Mouse (Mus musculus) liver (tissue): ENCODE measurements around the gene Macrod2.

Experiments
- DNase-seq: peaks from one replicate; pipeline ENCODE4 v3.0.0-alpha.2; 2020; ENCODE audit warnings: mixed read lengths

Macrod2 gene

DNA sequence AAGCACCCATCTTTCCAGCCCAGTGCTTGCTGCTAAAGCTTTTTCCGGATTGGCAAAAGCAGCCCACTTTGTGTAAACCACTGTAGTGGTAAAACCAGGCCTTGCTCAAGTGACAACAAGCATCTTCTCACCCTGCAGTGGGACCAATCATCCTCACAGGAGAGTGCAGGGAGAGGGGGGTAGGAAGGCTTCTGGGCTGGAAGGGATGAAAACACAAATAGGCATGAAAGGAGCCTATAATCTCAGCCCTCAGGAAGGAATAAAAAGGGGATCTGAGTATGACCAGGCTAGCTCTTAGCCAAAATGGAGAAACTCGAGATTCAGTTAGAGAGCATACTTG, 1663.6 kb downstream of the Macrod2 start:
- no peak for DNase-seq

DNA sequence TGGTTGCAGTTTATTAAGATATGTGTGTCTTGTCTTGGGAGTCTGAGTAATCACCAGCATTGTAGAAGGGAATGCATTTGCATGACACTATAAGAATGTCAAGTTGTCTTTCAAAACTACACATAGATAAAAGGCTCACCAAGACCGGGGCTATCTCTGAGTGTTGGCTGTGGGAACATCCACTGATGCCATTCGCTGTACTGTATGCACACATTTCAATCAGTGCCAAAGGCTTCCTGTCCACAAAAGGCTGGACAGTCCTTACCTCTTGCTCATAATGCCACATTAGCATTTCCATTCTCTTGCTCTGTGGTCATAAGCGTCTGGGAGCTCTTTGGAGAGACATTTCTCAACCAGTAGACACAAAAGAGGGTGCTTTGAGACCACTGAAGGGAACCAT, 1713.8 kb downstream of the Macrod2 start:
- DNase-seq = no peak

GRCm38 (mm10) chr2:142116623-142117022, 1721.5 kb downstream of the Macrod2 start:
- DNase-seq = no peak

- DNase-seq = no peak
Observed at GRCm38 (mm10) chr2:142128109-142128508, 1733.0 kb downstream of the Macrod2 start.

DNA sequence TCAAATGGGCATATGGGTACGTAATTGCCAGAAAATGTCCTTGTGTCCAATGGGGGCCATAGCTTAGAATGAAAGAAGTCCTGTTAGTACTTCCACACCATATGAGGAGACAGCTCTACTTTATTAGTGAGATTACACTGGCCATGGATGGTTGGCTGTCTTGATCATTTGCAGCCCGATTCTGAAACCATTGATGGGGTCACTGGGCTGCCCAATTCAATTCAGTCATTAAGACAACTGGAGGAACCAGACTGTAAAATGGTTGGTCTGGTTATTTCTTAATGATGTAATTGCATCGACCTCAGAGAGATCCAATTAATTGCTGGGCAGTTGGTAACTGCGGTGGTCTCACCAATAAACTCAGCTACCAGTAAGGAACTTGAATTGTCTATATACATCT, 1734.1 kb downstream of the Macrod2 start:
- DNase-seq = no peak

DNA sequence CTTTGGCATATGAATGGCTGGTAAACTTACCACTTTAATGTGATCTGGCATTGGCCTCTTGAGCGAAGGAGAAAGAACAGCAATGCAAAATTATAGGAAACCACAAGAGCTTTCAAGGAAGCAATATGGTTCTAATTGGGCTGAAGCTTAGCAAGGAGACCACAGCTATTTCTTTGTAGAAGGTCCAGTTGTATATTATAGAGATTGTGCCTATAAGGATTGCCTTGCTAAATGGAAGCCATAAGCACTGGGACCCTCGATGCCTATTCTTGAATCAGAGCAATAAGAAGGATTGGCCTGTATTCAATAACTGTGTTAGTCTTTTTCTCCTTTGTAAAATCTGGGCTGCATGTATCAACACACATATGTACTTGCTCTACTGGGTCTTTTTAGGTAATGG, 1754.2 kb downstream of the Macrod2 start:
- DNase-seq = no peak

DNA sequence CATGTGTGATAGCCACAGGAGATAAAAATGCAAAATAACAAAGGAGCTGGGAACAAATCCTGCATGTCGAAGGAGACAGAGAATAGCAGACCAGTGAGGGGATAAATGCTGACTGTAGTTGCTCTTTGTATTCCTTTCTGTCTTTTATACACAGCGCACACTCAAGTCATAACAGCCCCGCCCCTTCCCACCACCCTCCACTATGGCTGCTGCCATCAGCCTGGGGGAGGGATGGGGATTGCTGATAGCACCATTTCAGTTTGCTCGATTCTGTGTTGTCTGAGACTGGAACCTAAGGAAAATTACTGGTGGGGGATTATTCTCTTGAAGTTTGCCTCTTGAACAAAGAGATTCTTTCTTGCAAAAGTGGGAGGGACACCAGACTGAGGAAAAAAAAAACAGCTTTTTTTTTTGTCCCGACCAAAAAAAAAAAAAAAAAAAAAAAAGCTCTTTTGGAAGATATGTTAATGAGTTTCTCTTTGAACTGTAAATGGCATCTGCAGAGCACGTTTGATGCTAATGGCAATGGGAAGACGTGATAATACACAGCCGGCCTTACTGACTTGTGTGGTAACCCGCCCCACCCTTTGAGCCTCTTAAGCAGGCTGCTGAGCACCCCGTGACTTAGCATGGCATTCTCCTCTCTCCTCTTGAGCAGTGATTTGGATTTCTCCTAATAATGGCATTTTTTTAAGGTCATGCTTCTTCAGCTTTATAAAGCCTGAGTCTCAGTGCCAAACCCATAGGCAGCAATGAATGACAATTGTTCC, 1768.6 kb downstream of the Macrod2 start:
- no peak for DNase-seq

DNA sequence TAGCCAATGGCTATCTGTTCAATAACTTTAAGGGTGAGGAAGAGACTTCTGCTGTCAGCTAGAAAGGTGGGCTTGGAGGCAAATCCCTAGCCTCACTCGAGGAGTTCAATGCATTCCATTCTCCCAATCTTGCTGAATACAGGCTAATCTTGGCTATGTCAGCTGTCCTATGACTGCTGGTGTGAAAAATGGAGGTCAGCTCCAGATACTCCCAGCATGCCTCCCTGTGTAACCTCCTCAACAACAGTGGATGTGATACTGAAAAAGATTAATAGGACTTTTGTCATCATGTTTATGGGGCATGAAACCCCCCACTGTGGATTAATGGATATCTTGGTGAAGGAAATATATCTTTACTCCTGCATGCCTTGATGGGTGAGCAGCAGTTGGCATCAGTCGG, 1774.5 kb downstream of the Macrod2 start:
- no peak for DNase-seq

DNA sequence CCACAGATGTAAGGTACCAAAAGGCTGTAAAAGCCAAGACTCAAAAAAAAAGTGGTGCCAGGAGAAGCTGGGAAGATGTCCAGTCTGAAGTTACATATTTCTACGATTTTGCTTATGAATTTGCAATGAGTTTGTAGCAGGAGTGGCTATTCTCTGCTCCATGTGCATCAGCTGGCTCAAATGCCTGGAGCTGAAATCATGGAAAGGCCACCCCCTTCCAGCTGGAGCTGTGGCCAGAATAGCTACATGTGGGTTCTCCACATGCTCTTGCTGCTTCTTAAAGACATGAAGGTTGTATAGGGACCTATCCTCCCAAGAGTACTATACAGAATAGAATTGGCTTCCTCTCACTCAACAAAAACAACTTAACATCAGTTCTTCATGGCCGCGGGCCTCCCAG, 1777.6 kb downstream of the Macrod2 start:
- no peak for DNase-seq

DNA sequence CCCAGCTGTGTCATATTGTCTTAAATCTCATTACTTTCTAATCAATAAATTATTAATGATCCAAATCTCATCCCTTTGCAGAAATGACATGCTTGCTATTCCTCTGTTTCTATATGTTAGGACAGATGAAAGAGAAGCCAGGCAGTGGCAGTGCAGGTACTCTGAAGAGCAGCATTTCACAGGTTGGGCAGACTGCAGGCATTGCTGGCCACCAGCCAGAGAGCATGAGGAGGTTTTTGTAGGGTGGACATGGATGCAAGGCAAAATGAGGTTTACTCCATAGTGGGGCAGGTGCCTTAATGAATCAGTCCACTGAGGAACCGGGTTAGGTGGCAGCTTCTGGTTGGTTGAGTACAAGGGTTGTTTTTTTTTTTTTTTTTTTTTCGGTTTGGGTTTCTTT, 1778.9 kb downstream of the Macrod2 start:
- DNase-seq = no peak

DNA sequence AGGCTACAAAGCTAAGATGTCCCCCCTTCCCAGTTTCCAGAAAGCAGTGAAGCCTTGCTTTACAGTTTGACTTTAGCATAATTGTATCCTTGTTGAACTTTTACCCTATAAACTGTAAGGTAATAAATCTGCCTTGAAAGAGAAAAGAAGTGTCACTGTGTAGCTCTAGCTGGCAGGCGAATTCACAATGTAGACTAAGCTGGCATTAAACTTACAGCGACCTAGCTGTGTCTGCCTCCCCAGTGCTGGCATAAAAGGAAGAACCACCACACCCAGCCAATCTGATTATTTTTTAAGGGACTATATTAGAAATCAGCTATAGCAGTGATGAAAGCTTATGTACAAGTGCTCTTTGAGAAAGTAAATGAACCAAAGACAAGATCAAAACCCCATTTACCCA, 1791.8 kb downstream of the Macrod2 start:
- DNase-seq = no peak

GRCm38 (mm10) chr2:142187428-142187827, 1792.3 kb downstream of the Macrod2 start:
- DNase-seq = no peak

DNA sequence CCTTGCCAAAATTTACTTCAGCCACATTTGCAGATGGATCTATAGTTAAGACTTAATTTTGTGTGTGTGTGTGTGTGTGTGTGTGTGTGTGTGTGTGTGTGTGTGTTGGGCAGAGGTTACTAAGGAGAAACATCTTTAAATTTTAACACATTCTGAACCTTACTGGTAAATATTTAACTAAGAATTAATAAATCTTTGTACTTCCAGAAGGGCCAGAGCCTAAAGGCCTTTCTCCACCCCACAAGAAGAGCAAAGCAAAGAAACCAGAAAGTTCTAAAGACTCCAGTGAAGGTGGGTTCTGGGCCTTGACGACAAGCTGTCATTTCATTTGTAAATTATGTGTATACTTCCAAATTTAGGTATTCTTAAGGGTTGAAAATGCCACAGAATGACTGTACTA, 1822.3 kb downstream of the Macrod2 start:
- DNase-seq = no peak

DNA sequence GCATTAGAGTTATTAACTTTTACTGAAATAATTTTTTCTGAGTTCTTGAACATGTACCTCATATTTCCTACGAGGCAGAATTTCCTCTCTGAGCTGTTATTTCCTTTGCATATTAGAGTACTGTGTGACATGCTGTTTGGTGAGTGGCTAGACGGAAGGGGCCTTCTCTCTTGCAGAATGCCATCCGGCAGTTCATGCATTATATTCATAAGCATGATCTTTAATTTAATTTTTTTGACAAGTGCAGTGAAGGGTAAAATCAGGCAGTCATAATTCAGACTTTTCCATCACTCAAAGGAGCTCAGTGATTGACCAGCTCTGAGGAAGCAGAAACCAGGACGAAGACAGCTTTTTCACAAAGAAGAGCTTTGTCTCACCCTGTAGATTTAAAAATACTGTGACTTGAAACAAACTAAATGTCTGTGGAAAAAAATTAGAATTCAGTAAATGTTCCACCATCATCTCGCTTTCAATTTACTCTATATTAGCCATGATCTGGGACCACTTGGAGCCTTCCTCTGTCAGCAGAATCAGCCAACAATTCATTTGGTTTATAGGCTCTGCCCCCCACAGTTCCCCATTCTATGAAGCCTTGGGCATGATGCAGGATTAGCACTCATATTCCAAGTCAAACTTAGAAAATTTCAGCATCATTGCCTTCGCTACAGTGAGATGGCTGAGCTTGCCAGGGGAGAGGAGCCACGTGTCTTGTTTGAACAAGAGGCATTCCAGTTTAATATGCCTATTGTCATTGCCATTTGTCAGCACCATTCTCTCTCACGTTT, 1827.2 kb downstream of the Macrod2 start:
- no peak for DNase-seq

DNA sequence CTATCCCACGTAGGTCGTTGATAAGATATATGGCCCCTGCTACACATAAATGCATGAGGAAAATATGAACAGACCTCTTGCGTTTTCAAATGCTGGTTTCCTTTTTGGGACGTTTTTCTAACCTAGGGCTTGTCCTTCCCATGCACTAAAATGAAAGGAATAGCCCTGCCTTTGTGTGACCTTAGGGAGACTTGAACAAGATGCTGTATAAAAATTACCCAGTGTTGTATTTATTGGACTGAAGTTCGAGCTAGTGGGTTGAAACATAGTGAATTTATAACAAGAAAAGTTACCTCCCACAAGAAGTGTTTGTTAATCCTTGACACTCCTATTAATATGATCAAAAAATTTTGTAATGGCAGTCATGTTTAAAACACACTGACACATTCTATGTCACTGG, 1827.8 kb downstream of the Macrod2 start:
- DNase-seq = no peak

GRCm38 (mm10) chr2:142230985-142231549, 1836.0 kb downstream of the Macrod2 start:
- no peak for DNase-seq

GRCm38 (mm10) chr2:142232828-142233227, 1837.7 kb downstream of the Macrod2 start:
- DNase-seq = no peak

GRCm38 (mm10) chr2:142243483-142243882, 1848.4 kb downstream of the Macrod2 start:
- DNase-seq = no peak

- no peak for DNase-seq
Observed at GRCm38 (mm10) chr2:142250383-142250782, 1855.3 kb downstream of the Macrod2 start.

GRCm38 (mm10) chr2:142251518-142251917, 1856.4 kb downstream of the Macrod2 start:
- DNase-seq = no peak

GRCm38 (mm10) chr2:142253913-142254312, 1858.8 kb downstream of the Macrod2 start:
- DNase-seq = peak; percentile 60

- no peak for DNase-seq
Observed at GRCm38 (mm10) chr2:142254566-142254965, 1859.5 kb downstream of the Macrod2 start.

DNA sequence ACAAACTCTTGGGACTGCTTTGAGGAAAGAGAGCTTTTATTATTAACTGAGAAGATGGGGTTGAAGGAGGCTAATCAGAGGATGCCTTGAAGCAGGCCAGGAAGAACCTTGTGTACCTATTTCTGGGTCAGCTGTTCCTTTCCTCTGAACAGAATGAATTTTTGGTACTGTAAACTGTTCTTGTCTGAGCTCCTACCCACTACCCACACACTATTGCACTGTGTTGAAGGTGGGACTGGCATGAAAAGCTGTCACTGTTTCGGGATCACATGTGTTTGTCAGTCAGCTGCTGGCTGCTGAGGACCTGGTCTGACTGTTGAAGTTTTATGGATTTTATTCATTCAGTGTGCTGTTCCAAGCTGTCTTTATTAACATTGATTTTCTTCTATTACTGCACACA, 1862.4 kb downstream of the Macrod2 start:
- DNase-seq = no peak

GRCm38 (mm10) chr2:142261046-142261445, 1865.9 kb downstream of the Macrod2 start:
- DNase-seq = no peak
